Mouse (Mus musculus): Measurements from ENCODE around the gene Tbc1d7.

DNA sequence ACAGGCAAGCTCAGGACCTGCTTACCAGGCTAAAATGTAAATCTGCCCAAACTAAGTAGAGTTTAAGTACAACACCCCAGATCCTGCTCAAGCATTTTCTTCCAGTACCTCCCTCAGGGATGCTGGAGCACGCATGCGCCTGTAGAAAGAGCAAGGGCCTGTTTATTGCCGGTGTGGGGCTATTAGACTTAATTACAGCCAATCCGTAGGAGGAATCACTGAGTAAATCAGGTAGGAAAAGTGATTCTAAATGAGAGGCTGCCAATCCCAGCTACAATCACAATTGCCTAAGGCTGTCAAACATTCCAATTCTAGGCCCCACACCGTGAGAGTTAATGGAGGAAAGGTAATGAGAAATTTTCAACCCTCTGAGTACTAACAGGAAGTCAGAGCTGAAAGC, 13.0 kb downstream of the Tbc1d7 start:
- TF ChIP-seq TAL1 (IDR thresholded peaks at IDR 0.05; ENCODE audit: low read length) (no peak), GATA1 (IDR thresholded peaks at IDR 0.05; ENCODE audit: low read length) (no peak)
